Mouse (Mus musculus): ENCODE measurements around the gene Foxa2.

Foxa2 gene

GRCm38 (mm10) chr2:147996781-147997180 lies 50.0 kb downstream of the Foxa2 start:
- peak; percentile 55 for DNase-seq

GRCm38 (mm10) chr2:147993821-147994220 lies 52.9 kb downstream of the Foxa2 start:
- DNase-seq: no peak

DNA sequence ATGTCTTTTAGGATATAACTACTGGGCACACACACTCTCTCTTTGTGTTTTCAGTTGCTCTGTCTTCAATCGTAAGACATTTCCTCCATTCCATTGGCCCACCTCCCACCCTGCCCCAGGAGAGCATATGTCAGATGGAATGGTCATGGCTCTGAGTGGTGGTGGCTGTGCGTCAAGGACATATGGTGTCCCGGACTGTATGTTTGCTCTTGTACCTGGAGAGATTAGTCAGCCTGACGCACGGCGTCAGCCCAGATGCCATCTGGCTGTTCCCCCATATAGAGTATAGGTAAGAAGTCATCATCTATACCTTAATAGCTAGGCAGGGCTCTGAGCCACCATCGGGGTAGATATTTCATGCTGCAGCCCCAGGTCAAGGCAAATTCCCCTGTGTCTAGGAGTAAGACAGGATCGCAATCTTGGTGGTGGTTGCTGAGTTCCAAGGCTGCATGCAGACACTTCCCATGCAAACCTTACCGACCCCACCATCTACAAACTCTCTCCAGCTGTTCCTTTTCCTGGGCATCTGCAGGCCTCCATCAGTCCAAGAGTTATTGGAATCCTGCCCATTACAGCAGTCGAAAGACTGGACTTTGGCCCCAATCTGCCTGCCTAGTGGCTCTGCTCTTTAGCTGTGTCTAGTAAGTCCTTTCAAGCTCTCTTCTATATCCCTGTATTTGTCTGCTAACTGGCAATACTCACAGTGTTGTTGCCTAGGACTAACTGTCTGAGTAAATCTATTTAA lies 53.7 kb downstream of the Foxa2 start:
- peak; percentile 81 for DNase-seq

Data from kidney, adult 9 months (tissue).